Mouse (Mus musculus) limb, embryonic 13.5 days (tissue): ENCODE measurements around the gene Rgs6. TPM values are rescaled to one million over a fixed set of nuclear protein-coding genes. Genes with fewer than 3 reads are reported as not detected.
A peak's percentile ranks its signal among the peaks of the same experiment; 100 is the strongest.

Source experiments
- ATAC-seq: fragments of 200-750 bp; cut with Nextera tagmentation; 2 replicates; pipeline ENCODE4 v1.8.0; 2017; ENCODE audit warnings: low read depth, moderate number of reproducible peaks, moderate TSS enrichment; ENCODE audit not compliant: low FRiP score
- H3K27ac ChIP-seq: fragments of 300-500 bp; sonication (generic); 2 replicates; pipeline ENCODE4 v1.5.1; 2015; ENCODE audit warnings: inconsistent platforms, mild to moderate bottlenecking, moderate library complexity
- H3K27me3 ChIP-seq: fragments of 300-500 bp; sonication (generic); 2 replicates; pipeline ENCODE4 v1.6.1; 2015; ENCODE audit warnings: mild to moderate bottlenecking, inconsistent platforms
- H3K36me3 ChIP-seq: fragments of 300-500 bp; sonication (generic); 2 replicates; pipeline ENCODE4 v1.6.1; 2015; ENCODE audit warnings: inconsistent platforms, mild to moderate bottlenecking, moderate library complexity
- H3K4me1 ChIP-seq: fragments of 300-500 bp; sonication (generic); 2 replicates; pipeline ENCODE4 v1.6.1; 2015; ENCODE audit warnings: inconsistent platforms
- H3K4me2 ChIP-seq: fragments of 300-500 bp; sonication (generic); replicated peaks from 2 replicates; pipeline ENCODE4 v1.6.1; 2015; ENCODE audit warnings: inconsistent platforms, mild to moderate bottlenecking, moderate library complexity
- H3K4me3 ChIP-seq: fragments of 300-500 bp; sonication (generic); 2 replicates; pipeline ENCODE4 v1.5.1; 2015; ENCODE audit warnings: moderate library complexity, mild to moderate bottlenecking, inconsistent platforms
- H3K9ac ChIP-seq: fragments of 300-500 bp; sonication (generic); 2 replicates; pipeline ENCODE4 v1.6.1; 2015; ENCODE audit warnings: mild to moderate bottlenecking, inconsistent platforms
- H3K9me3 ChIP-seq: fragments of 300-500 bp; sonication (generic); 2 replicates; pipeline ENCODE4 v1.6.1; 2016; ENCODE audit warnings: inconsistent platforms
- WGBS: fragments of 180-500 bp; shearing (Covaris S2); methylation state at CpG from one replicate; pipeline ENCODE4 v1.1.7; 2015; 5-methylcytosine and 5-hydroxymethylcytosine counted together
- polyA plus RNA-seq: library from polyadenylated mRNA; unstranded; fragments of >200 nt; fragmentation: Nextera tagmentation; extraction: Ambion mirVana; gene quantifications from 2 replicates; pipeline ENCODE4 v1.2.1, GENCODE M21; 2015

The Rgs6 gene
- polyA plus RNA-seq, 1 experiment from 2014 or later = 2.6 TPM

- H3K9ac ChIP-seq = no peak overlapping the region
- WGBS = 87% methylated on average over 10 of the region's 10 CpGs
Measured at GRCm38 (mm10) chr12:82998682-82999332, 410.7 kb downstream of the Rgs6 start.

DNA sequence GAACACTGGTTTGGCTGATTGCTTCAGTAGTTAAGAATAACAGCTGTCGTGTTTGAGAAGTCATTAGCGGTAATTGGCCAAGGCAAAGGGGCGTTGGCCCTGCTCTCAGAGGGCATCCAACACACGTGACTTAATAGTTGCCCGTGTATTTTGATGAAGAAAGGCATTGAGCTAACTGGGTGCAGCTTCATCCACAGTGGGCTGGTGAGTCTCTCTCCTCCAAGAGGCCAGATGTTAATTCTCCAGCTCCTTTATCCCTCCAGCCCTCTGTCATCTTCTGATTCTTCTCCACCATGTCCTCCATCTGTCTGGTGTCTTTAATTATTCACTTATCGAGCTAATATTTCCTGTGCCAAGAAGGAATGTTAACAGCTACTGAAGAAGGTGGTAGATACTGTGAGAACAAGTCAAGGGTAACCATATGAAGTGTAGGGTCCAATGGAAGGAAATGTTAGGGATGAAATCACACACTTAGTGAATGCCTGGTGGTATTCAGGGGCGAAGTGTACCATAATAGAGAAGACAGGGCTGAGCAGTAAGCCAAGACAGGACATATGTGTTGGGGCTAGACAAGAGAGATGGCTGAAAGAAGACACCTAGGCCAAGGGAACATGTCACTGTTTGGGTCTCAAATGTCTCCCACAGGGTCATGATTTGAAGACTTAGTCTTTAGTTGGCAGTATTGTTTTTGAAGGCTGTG is 411.4 kb downstream of the Rgs6 start:
- no peaks in the 10 kb centered on the region for H3K36me3 ChIP-seq
- 81% methylated on average over 7 of the region's 7 CpGs for WGBS
- H3K9me3 ChIP-seq = no peaks in the 10 kb centered on the region
- peaks cover 8% of the 10 kb centered on the region; the same call in 1 of the 2 replicates for H3K4me1 ChIP-seq
- ATAC-seq = no peak
- no peak overlapping the region for H3K27ac ChIP-seq
- H3K4me2 ChIP-seq = no peak overlapping the region
- H3K4me3 ChIP-seq = no peak overlapping the region
- no peak overlapping the region for H3K9ac ChIP-seq
- H3K27me3 ChIP-seq = peaks cover 5% of the 10 kb centered on the region; the same call in 1 of the 2 replicates

More at GRCm38 (mm10) chr12:82998682-82999332, 410.7 kb downstream of the Rgs6 start:
- H3K4me2 ChIP-seq = no peak overlapping the region
- H3K27me3 ChIP-seq = peaks cover 5% of the 10 kb centered on the region; the same call in 1 of the 2 replicates
- no peaks in the 10 kb centered on the region for H3K36me3 ChIP-seq
- H3K4me1 ChIP-seq = peaks cover 8% of the 10 kb centered on the region; the same call in 1 of the 2 replicates
- H3K9me3 ChIP-seq = no peaks in the 10 kb centered on the region
- H3K4me3 ChIP-seq = no peak overlapping the region
- no peak overlapping the region for H3K27ac ChIP-seq
- ATAC-seq = no peak

GRCm38 (mm10) chr12:83000033-83000570 is 412.0 kb downstream of the Rgs6 start:
- H3K4me3 ChIP-seq = no peak overlapping the region
- no peaks in the 10 kb centered on the region for H3K9me3 ChIP-seq
- no peak for ATAC-seq
- no peak overlapping the region for H3K4me2 ChIP-seq
- H3K4me1 ChIP-seq = peaks cover 8% of the 10 kb centered on the region; the same call in 1 of the 2 replicates
- peaks cover 5% of the 10 kb centered on the region; the same call in 1 of the 2 replicates for H3K27me3 ChIP-seq
- no peak overlapping the region for H3K27ac ChIP-seq
- H3K9ac ChIP-seq = no peak overlapping the region
- no peaks in the 10 kb centered on the region for H3K36me3 ChIP-seq
- WGBS = 84% methylated on average over 11 of the region's 11 CpGs

GRCm38 (mm10) chr12:83000957-83001356 is 412.9 kb downstream of the Rgs6 start:
- Histone ChIP-seq H3K4me3 (no peak overlapping the region), H3K9me3 (no peaks in the 10 kb centered on the region), H3K4me2 (no peak overlapping the region), H3K27ac (no peak overlapping the region), H3K27me3 (peaks cover 5% of the 10 kb centered on the region; the same call in 1 of the 2 replicates), H3K4me1 (peaks cover 8% of the 10 kb centered on the region; the same call in 1 of the 2 replicates), H3K9ac (no peak overlapping the region), H3K36me3 (no peaks in the 10 kb centered on the region)
- WGBS = 54% methylated on average over 4 of the region's 4 CpGs
- ATAC-seq = peak; percentile 67

DNA sequence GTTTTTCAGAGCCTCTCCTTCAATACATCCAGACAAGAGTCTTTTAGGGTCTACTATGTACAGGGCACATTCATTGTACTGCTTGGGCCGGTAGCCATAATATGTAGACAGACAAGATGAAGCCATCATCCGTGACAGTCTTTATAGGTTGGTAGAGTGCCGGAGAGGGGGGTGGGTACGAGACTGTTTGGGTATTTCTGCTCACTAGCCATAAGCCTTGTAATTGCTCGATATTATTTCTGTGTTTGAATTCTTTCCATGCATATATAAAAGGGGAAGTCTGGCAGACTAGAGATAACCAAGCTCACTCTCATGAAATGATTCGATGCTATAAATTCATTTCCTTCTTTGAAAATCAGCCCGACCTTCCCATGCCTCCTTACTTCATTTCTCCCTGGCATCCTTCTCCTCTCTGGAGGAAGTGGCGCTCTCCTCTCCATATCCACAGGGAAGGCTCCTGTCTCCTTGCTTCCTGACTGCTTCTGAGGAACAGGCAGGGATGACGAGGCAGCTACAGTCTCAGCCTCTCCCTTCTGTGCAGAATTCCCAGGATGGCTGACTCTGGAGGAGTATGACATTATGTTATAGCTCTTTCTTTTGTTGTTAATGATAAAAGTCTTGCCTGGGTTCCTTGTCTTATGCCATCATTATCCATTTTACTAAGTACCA is 416.1 kb downstream of the Rgs6 start:
- no peak overlapping the region for H3K4me3 ChIP-seq
- H3K9me3 ChIP-seq = peaks cover 6% of the 10 kb centered on the region; the same call in 1 of the 2 replicates
- H3K36me3 ChIP-seq = no peaks in the 10 kb centered on the region
- H3K27me3 ChIP-seq = peaks cover 5% of the 10 kb centered on the region; the same call in 1 of the 2 replicates
- H3K4me1 ChIP-seq = peaks cover 8% of the 10 kb centered on the region; the same call in 1 of the 2 replicates
- H3K27ac ChIP-seq = no peak overlapping the region
- WGBS = 76% methylated on average over 9 of the region's 9 CpGs
- no peak overlapping the region for H3K9ac ChIP-seq
- no peak overlapping the region for H3K4me2 ChIP-seq
- ATAC-seq = no peak

DNA sequence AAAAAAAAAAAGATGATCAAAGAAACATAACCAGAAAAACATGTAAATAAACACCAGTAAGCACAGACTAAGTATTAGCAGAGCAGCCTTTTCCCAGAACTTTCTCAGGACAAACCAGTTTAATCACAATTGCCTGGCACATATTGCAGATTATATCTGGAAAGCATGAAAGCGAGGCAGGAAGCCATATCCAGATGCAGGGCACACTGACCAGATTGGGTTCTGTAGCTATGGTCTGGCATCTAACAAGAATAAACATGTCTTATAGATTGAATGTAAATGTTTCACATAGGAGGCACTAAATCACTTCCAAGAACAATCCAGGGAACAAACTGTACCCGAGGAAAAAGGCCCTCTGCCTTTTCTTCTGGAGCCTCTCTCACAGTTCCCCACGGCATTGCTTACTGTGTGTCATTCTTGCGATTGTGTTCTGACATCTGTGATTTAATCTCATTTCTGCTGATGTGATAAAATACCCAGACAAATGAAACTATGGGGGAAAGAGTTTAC is 423.0 kb downstream of the Rgs6 start:
- 76% methylated on average over 4 of the region's 4 CpGs for WGBS
- H3K27ac ChIP-seq = no peak overlapping the region
- H3K4me2 ChIP-seq = no peak overlapping the region
- ATAC-seq = no peak
- H3K4me3 ChIP-seq = no peak overlapping the region
- H3K9ac ChIP-seq = no peak overlapping the region
- no peaks in the 10 kb centered on the region for H3K4me1 ChIP-seq
- peaks cover 6% of the 10 kb centered on the region; the same call in 1 of the 2 replicates for H3K9me3 ChIP-seq
- no peaks in the 10 kb centered on the region for H3K27me3 ChIP-seq
- no peaks in the 10 kb centered on the region for H3K36me3 ChIP-seq

DNA sequence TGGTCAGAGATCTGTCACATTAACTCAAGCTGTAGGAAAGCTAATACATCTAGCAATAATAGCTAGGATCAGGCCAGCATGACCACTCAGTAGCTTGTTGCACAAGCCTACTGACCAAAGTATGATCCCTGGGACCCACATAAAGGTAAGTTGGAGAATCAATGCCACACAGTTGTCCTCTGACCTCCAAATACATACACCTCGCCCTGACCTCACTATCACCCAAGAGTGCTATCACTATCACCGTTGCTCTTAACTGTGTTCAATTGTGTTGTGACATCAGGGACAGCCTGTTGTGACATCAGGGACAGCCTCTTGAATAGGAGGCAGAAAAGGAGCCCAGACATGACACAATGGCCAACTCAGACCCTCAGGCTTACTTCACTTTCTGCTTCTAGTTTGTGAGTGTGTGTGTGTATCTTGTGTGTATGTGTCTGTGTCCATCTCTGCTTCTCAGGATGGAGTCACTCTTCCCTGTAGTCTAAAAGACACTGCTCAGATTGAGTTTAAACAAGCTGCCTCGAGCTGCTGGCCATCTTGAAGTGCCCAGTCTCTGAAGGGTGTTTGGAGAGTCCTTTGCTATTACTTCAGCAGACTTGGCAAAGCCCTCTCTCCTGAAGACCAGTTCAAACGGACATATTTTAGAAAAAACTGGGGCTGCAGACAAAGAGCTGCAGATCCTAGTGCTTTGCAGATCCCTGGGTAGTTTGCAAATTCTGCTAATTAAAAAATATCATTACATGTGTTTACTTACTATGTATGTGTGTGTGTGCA is 426.0 kb downstream of the Rgs6 start:
- ATAC-seq = no peak
- Histone ChIP-seq H3K9me3 (no peaks in the 10 kb centered on the region), H3K36me3 (no peaks in the 10 kb centered on the region), H3K27ac (no peak overlapping the region), H3K4me1 (no peaks in the 10 kb centered on the region), H3K4me2 (no peak overlapping the region), H3K4me3 (no peak overlapping the region), H3K9ac (no peak overlapping the region), H3K27me3 (0 out of 2 replicates have a peak, but pooled peaks cover 6% of the 10 kb centered on the region)
- WGBS = 70% methylated on average over 4 of the region's 4 CpGs

GRCm38 (mm10) chr12:83014848-83015247 is 426.8 kb downstream of the Rgs6 start:
- ATAC-seq = no peak
- H3K4me3 ChIP-seq = no peak overlapping the region
- 0 out of 2 replicates have a peak, but pooled peaks cover 10% of the 10 kb centered on the region for H3K27me3 ChIP-seq
- WGBS = 31% methylated on average over 2 of the region's 2 CpGs
- no peak overlapping the region for H3K27ac ChIP-seq
- no peak overlapping the region for H3K4me2 ChIP-seq
- H3K9ac ChIP-seq = no peak overlapping the region
- H3K36me3 ChIP-seq = no peaks in the 10 kb centered on the region
- no peaks in the 10 kb centered on the region for H3K9me3 ChIP-seq
- H3K4me1 ChIP-seq = no peaks in the 10 kb centered on the region

- Histone ChIP-seq H3K4me2 (no peak overlapping the region), H3K4me3 (no peak overlapping the region), H3K9me3 (no peaks in the 10 kb centered on the region), H3K27me3 (0 out of 2 replicates have a peak, but pooled peaks cover 10% of the 10 kb centered on the region), H3K27ac (no peak overlapping the region), H3K4me1 (no peaks in the 10 kb centered on the region), H3K9ac (no peak overlapping the region), H3K36me3 (no peaks in the 10 kb centered on the region)
- WGBS = 59% methylated on average over 5 of the region's 5 CpGs
- no peak for ATAC-seq
Measured at GRCm38 (mm10) chr12:83015366-83015765, 427.3 kb downstream of the Rgs6 start.

DNA sequence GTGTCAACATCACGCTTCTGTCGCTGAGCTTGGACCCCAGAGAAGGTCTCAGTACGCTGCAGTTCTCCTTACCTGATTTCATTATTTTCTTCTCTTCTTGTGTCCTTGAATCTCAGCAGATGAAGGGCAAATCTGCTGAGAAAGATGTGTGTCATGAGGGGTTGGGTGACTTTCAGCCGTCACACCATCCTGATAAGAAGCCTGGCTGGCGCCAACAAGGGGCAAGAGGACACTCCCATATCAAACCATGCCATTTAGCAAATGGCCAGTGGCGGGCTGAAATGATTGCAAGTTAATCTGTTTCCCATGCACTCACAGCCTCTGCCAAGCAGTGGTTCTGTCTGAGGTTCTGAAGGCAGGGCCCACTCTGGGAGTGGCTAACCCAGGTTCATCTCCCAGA is 428.4 kb downstream of the Rgs6 start:
- Histone ChIP-seq H3K4me1 (no peaks in the 10 kb centered on the region), H3K27me3 (0 out of 2 replicates have a peak, but pooled peaks cover 10% of the 10 kb centered on the region), H3K4me3 (no peak overlapping the region), H3K4me2 (no peak overlapping the region), H3K27ac (no peak overlapping the region), H3K36me3 (no peaks in the 10 kb centered on the region), H3K9ac (no peak overlapping the region), H3K9me3 (no peaks in the 10 kb centered on the region)
- no peak for ATAC-seq
- 81% methylated on average over 6 of the region's 6 CpGs for WGBS

DNA sequence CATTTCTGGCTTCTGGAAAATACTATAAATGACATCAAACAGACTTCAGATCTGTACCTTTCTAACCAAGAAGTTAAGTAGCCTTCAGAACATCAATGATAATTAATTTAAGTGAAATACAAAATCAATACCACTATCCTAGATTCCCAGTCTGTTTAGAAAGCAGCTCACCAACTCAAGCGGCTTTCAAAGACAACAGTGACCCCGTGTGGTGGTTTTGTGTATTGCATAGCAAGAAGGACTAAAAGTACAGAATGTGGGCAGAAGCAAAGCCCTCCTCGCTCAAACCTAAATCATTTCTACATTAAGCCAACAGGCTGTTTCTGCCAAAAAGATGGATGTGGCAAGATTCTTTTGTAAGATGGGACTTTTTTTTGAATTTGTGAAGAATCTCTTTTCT is 429.9 kb downstream of the Rgs6 start:
- WGBS = 10% methylated on average over 3 of the region's 3 CpGs
- Histone ChIP-seq H3K4me2 (no peak overlapping the region), H3K27me3 (0 out of 2 replicates have a peak, but pooled peaks cover 10% of the 10 kb centered on the region), H3K27ac (no peak overlapping the region), H3K4me1 (no peaks in the 10 kb centered on the region), H3K4me3 (no peak overlapping the region), H3K9me3 (no peaks in the 10 kb centered on the region), H3K36me3 (no peaks in the 10 kb centered on the region), H3K9ac (no peak overlapping the region; the same call in 1 of the 2 replicates)
- no peak for ATAC-seq
